Mouse (Mus musculus) spleen, adult 2 months (tissue): ENCODE results near the gene Klhl8.

Experiments used
- CTCF ChIP-seq: fragments of 200-500 bp; IDR thresholded peaks from 2 replicates; pipeline ENCODE4 v1.5.1; 2011; ENCODE audit warnings: mild to moderate bottlenecking, inconsistent platforms; ENCODE audit not compliant: insufficient read depth, insufficient read length, insufficient replicate concordance; ENCODE audit errors: extremely low read depth
- POLR2A ChIP-seq: fragments of 200-500 bp; IDR thresholded peaks from 2 replicates; pipeline ENCODE4 v1.6.1; 2011; ENCODE audit warnings: low read depth, low read length, inconsistent platforms

GRCm38 (mm10) chr5:103835471-103836147 lies 75.5 kb downstream of the Klhl8 start:
- TF ChIP-seq CTCF (no peak), POLR2A (no peak)
